Mouse (Mus musculus): ENCODE results near the gene Hexim1.

Gene Hexim1

DNA sequence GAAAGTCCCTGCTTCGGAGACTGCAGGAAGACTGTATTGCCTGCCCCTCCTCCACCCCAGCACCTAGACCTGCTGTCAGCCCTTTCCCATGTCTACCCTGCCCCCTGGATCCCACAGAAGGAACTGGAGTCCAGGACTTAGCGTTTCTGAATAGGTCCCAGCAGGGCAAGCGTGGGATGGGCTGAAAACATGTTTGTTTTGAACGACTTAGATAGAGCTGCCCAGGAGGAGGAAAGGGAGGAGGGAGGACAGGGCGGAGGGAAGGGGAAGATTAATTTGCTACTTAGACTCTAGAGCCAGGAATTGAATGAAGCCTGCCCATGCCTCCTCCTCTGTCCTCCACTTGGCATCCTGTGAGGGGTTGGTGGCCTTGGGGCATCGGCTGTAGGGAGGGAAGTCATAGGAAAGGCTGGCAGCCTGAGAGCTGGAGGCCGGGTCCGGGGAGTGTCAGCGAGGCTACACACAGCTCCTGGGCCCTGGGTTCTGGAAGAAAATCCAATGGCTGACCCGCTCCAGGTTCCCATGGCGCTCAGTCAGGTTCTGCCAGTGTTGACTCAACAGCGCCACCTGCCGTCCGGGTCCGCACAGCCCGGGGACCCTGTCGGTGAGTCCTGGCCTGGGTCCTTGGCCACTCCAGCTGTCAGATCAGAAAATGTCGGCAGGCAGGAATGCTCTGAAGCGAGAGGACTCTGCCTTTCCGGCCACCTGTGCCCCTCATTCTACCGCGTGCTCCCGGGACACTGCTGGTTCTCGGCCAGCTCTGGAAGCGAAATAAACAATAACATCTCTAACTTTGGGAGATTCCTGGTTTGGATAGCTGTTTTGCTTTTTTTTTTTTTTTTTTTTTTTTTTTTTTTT is 42.8 kb downstream of the Hexim1 start:
- DNase-seq (ENCODE audit: low read depth) = peak; percentile 81

DNA sequence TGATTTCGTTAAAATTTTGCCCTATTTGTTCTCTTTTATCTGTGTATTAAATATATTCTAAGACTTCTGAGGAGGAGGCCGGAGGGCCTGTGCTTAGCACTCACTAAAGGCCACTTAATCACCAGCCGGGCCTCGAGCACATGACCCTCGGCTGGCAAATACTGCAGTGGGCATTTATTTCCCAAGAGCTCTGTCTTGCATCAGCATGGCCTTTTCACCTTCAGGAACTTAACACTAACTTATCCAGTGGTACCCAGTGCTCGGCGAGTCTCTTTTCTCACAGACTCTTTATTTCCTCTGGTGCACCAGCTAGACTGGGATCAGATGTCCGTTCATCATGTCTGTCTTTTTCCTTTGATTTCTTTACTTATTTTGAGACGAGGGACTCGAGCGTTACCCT is 44.7 kb downstream of the Hexim1 start:
- no peak for DNase-seq (ENCODE audit: low read depth)

DNA sequence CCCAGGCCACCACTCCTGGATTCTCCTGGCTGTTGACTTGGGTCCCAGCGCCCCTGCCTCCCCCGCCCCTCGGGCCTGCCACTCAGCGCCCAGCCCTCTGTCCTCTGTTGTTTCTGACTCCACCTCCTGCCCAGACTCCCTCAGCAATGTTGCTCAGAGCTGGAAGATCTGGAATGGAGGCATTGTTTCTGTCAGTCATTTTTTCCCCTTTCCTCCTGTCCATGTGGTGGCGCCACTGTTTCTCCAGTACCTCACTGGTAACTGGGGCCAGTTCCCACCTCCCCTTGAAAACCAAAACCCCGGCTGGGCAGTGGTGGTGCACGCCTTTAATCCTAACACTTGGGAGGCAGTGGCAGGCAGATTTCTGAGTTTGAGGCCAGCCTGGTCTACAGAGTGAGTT is 45.4 kb downstream of the Hexim1 start:
- no peak for DNase-seq (ENCODE audit: low read depth)

DNA sequence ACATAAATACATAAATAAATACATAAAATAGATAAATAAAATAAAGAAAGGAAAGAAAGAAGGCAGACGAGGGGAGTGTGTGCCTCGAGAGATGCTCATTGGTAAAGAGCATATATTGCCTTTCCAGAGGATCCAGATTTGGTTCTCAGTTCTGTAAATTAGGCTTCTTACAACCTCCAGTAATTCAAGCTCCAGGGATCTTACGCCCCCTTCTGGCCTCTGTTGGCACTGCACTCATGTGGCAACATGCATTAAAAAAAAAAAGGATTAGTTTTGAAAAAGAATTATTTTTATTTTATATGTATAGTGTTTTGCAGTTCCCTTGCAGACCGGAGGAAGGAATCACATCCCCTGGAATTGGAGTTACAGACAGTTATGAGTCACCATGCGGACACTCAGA is 46.1 kb downstream of the Hexim1 start:
- DNase-seq (ENCODE audit: low read depth) = no peak

GRCm38 (mm10) chr11:103164391-103164790 is 48.4 kb downstream of the Hexim1 start:
- DNase-seq (ENCODE audit: low read depth) = no peak

GRCm38 (mm10) chr11:103168690-103169390 is 52.8 kb downstream of the Hexim1 start:
- DNase-seq (ENCODE audit: low read depth) = no peak

Data from fibroblast of lung, adult 2 months (primary cell).